Mouse (Mus musculus) liver (tissue): ENCODE data around the gene Smg7.

Experiments used
- DNase-seq: peaks from one replicate; pipeline ENCODE4 v3.0.0-alpha.2; 2020; ENCODE audit warnings: mixed read lengths

Smg7 gene

GRCm38 (mm10) chr1:152838841-152839240, 63.6 kb downstream of the Smg7 start:
- no peak for DNase-seq

DNA sequence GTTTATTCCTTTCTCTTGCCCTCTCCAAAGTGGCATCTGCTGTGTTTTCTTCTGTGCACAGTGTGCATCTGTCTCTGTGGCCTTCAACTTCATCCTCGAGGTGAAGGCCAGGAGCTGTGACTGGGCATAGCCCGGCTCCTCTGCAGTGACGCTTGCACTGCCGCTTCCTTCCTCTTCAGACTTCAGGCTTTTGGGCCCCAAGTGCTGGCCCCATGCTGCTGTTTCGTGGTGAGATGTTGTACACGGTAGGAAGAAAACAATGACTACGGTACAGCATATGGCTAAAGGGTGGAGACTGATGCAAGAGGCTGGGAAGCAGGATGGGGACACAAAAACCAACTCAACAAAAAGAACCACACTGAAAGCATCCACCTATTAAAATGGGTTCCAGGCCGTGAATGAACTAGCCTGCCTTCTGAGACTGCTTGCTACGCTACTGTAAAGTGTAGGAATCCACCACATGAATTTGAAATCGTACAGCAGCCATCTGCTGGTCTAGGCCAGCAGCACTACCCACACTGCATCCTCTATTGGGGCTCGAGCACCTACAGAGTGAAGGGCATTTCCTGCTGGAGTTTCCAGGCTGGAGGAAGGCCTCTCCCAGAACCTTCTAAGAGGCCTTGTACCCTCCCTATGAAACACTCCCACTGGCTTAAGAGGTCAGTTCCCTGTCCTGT, 64.3 kb downstream of the Smg7 start:
- no peak for DNase-seq

GRCm38 (mm10) chr1:152835061-152835460, 67.4 kb downstream of the Smg7 start:
- DNase-seq = no peak

GRCm38 (mm10) chr1:152832316-152832715, 70.1 kb downstream of the Smg7 start:
- DNase-seq = no peak

DNA sequence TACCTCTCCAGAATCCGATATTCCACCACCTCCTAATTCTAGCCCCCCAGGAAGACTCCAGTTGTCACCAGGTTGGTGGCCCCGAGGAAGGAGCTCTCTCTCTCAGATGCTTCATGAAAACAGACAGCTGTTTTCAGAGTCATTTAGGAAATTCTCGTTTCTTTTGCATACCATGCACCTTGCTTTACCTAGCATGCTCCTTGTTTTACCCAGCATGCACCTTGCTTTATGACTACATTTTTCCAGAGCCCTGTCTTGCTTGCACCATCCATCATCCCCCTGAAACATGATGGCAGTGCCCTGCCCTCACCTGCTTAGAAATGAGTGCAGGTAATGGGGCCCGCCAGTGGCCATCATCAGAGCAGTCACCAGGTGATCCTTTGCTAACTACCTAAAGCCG, 70.8 kb downstream of the Smg7 start:
- DNase-seq = no peak

GRCm38 (mm10) chr1:152831003-152831402, 71.4 kb downstream of the Smg7 start:
- DNase-seq = no peak

GRCm38 (mm10) chr1:152830054-152830453, 72.4 kb downstream of the Smg7 start:
- no peak for DNase-seq

GRCm38 (mm10) chr1:152828637-152829355, 73.7 kb downstream of the Smg7 start:
- no peak for DNase-seq

- no peak for DNase-seq
Observed at GRCm38 (mm10) chr1:152828168-152828567, 74.3 kb downstream of the Smg7 start.

GRCm38 (mm10) chr1:152826446-152826845, 76.0 kb downstream of the Smg7 start:
- no peak for DNase-seq

GRCm38 (mm10) chr1:152824206-152824605, 78.2 kb downstream of the Smg7 start:
- DNase-seq = no peak

- DNase-seq = no peak
Observed at GRCm38 (mm10) chr1:152821746-152822145, 80.7 kb downstream of the Smg7 start.

DNA sequence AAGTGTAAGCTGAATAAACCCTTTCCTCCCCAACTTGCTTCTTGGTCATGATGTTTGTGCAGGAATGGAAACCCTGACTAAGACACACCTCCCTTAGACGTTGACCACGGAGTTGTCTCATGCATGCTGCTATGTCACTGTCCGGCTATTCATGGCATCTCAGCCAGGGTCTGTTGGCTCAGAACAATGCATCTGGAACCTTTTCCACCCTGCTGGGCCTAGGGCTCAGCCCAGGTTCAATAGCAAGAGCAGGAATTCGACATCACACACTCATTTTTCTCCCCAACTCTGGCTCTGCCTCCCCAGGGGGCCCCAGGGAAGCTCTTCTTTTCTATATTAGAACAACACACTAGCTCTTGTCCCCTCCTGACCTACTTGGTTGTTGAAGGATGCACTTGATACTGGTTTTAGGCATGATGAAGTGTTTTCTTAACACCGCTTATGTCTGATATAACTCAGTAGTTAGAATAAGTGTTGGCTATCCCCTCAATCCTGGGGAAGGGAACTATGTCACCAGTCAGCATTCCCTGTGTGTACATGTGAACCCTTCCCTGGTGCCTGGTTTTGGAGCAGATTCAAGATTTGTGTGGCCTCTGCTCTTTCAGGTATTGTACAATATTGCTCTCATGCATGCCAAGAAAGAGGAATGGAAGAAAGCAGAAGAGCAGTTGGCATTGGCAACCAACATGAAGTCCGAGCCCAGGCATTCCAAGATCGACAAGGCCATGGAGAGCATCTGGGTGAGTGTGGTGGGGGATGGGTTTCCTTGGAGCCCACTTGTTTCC, 81.3 kb downstream of the Smg7 start:
- DNase-seq = no peak

GRCm38 (mm10) chr1:152819558-152819957, 82.9 kb downstream of the Smg7 start:
- no peak for DNase-seq

DNA sequence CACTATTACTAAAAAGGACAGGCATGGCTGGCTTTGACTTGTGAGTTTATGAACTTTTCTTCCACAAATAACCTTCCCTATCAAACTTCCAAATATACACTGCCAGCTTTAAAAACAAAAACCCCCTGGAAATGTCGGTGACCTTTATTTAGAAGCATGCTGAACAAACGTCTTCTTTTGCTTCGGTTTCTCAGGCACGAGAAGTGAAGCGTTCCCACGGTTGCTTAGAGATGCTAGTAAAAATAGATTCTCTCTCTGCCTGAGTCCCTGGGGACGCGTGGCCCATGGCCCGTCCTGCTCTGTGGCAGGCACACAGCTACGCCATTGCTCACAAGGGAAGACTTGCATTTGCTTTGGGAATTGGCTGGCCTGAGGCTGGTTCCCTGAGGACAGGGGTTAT, 84.7 kb downstream of the Smg7 start:
- DNase-seq = no peak

DNA sequence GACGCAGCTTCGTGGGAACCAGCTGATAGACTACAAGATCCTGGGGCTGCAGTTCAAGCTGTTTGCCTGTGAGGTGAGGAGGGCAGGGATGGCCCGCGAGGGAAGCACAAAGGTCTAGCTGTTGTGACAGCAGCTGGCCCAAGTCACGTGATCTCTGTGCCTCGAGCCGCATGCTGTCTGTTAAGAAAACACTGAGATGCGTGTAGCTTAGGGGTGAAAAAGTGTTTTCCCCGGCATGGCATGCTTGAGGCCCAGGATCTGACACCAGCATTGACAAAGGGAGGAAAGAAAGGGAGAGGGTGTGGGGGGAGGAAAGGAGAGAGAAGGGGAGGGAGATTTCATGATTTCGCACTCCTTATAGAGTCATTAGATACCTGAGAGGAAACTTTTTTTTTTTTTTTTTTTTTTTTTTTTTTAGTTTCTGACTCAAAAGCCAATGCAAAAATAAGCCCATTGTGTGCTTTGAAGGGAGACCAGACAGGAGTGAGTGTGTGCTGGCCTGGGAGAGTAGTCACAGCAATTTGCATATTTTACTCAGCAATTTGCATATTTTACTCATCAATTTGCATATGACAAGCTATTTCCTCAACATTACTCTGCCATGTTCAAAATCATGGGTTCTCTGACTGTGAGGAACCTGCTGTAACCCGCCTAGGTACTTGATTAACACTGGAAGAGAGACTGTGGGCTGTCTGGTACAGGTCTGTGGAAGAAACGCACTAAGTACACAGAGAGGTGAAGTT, 85.2 kb downstream of the Smg7 start:
- no peak for DNase-seq

GRCm38 (mm10) chr1:152815265-152815701, 87.2 kb downstream of the Smg7 start:
- DNase-seq = peak; percentile 53

GRCm38 (mm10) chr1:152810533-152811439, 91.7 kb downstream of the Smg7 start:
- DNase-seq = no peak

- peak; percentile 41 for DNase-seq
Observed at GRCm38 (mm10) chr1:152809541-152810252, 92.7 kb downstream of the Smg7 start.

DNA sequence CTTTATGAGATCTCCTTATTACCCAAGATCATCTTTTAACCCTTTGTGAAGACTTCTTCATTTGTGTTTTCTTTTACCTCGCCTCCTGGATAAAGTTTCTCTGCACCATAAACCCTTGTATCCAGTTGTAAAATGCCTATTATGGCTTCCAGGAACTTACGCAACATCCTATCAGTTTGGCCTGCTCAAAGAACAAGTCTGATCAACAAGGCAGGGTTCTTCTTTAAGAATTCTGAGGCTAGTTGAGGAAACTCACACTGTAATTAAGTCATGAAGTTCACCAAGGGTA, 94.1 kb downstream of the Smg7 start:
- DNase-seq = no peak

GRCm38 (mm10) chr1:152807619-152808391, 94.6 kb downstream of the Smg7 start:
- DNase-seq = no peak
